8 mouse cellular contexts compared by ENCODE assay signal in genomic region chr10:128524111-128524731, GRCm38 (mm10). TPM values are rescaled to one million over a fixed set of nuclear protein-coding genes. Genes with fewer than 3 reads are reported as not detected.
DNase-seq lines count a peak whose midpoint lies in the region; ATAC-seq and TF ChIP-seq lines count a peak whose summit lies in the region.

No protein-coding gene starts in this region.

- intact Hi-C loops in heart, postnatal 14 days (cut with DNase I) = no loop called here

- no peak for DNase-seq in heart, postnatal 14 days
- DNase-seq in MEL-GATA-1-ER (ENCODE audit: extremely low read depth, low read depth) = peak; percentile 25
- DNase-seq in heart, postnatal 0 days (ENCODE audit: low spot score) = no peak
- peak; percentile 24 for DNase-seq in lung, postnatal 14 days
- peak; percentile 42 to 47 for DNase-seq in thymus, postnatal 36 days
- no peak for DNase-seq in urinary bladder, postnatal 10 days (ENCODE audit: low spot score)
- no peak for DNase-seq in layer of hippocampus, adult 18-20 months (ENCODE audit: low spot score in 2 of 2)

- ATAC-seq in heart, embryonic 11.5 days (replicated peaks; ENCODE audit: insufficient number of reproducible peaks, low FRiP score, low TSS enrichment) = no peak
- ATAC-seq in heart, postnatal 0 days (ENCODE audit: insufficient read depth, low read depth) = no peak

- H3K9me3 ChIP-seq in heart, embryonic 11.5 days (replicated peaks; ENCODE audit: control insufficient read depth, low read length) = no peaks in the 10 kb centered on the region
- H3K9me3 ChIP-seq in heart, postnatal 0 days (replicated peaks; ENCODE audit: control insufficient read depth, low read length) = no peaks in the 10 kb centered on the region

- H3K4me2 ChIP-seq in heart, embryonic 11.5 days = peak overlapping the region; percentile 100
- peak overlapping the region; percentile 98 for H3K4me2 ChIP-seq in heart, postnatal 0 days (ENCODE audit: low read depth, low read length)

- no peak for TF ChIP-seq CTCF in heart, postnatal 0 days (IDR thresholded peaks at IDR 0.05; ENCODE audit: low read depth)

- H3K4me1 ChIP-seq in heart, embryonic 11.5 days (ENCODE audit: control insufficient read depth, insufficient read depth, low read length) = 0 out of 2 replicates have a peak, but pooled peaks cover 3% of the 10 kb centered on the region
- no peaks in the 10 kb centered on the region for H3K4me1 ChIP-seq in heart, postnatal 0 days (ENCODE audit: control insufficient read depth, insufficient read depth)

- no peak for TF ChIP-seq EP300 in heart, postnatal 0 days (IDR thresholded peaks at IDR 0.05; ENCODE audit: low read depth)

- H3K36me3 ChIP-seq in heart, embryonic 11.5 days (ENCODE audit: control insufficient read depth, insufficient read depth, low read length) = peaks cover 4% of the 10 kb centered on the region
- peaks cover 26% of the 10 kb centered on the region for H3K36me3 ChIP-seq in heart, postnatal 0 days (replicated peaks; ENCODE audit: control insufficient read depth, insufficient read depth, low read length)

- WGBS in heart, embryonic 11.5 days (ENCODE audit: insufficient replicate concordance) = 8% methylated on average over 11 of the region's 11 CpGs
- 39% methylated on average over 11 of the region's 11 CpGs for WGBS in heart, postnatal 0 days

- peak overlapping the region; percentile 1; the same call in 1 of the 2 replicates for H3K27ac ChIP-seq in heart, embryonic 11.5 days (ENCODE audit: low read depth, low read length)
- peak overlapping the region; percentile 87 for H3K27ac ChIP-seq in heart, postnatal 0 days (ENCODE audit: low read depth)

- H3K9ac ChIP-seq in heart, embryonic 11.5 days (ENCODE audit: low read depth, low read length) = peak overlapping the region; percentile 83
- peak overlapping the region; percentile 77; the same call in 1 of the 2 replicates for H3K9ac ChIP-seq in heart, postnatal 0 days (replicated peaks; ENCODE audit: low read depth, low read length)

- no peaks in the 10 kb centered on the region for H3K27me3 ChIP-seq in heart, embryonic 11.5 days (ENCODE audit: control insufficient read depth, insufficient read depth, low read length)
- H3K27me3 ChIP-seq in heart, postnatal 0 days (ENCODE audit: control insufficient read depth, insufficient read depth, low read length) = no peaks in the 10 kb centered on the region

- H3K4me3 ChIP-seq in heart, embryonic 11.5 days (ENCODE audit: low read depth, low read length) = peak overlapping the region; percentile 89
- peak overlapping the region; percentile 93 for H3K4me3 ChIP-seq in heart, postnatal 0 days (ENCODE audit: low read depth, low read length)

RNA-seq across cellular contexts. Expression of gene Esyt1, which starts 1.4 kb away (rescaled TPM):
- 14.5 and 18.7 TPM in 2 replicates for polyA plus RNA-seq in heart, embryonic 11.5 days (2014; fragmentation: Nextera tagmentation; extraction: Ambion mirVana)
- 10 to 100 TPM; 22.3 to 23.6 TPM for total RNA-seq in heart, postnatal 14 days (2021)
- 38.2 and 41.5 TPM in 2 replicates for total RNA-seq in heart, postnatal 0 days (2014; rRNA removed; ENCODE audit: low replicate concordance)
- polyA plus RNA-seq in heart, postnatal 0 days (2015; fragmentation: Nextera tagmentation; extraction: Ambion mirVana) = 12.6 and 13.0 TPM in 2 replicates
- 1 to 10 TPM; 6.2 to 6.3 TPM for total RNA-seq in layer of hippocampus, adult 18-20 months (2021)

RNA-seq across cellular contexts. Expression of gene Zc3h10, which starts 23.4 kb away (rescaled TPM):
- polyA plus RNA-seq in heart, embryonic 11.5 days (2014; fragmentation: Nextera tagmentation; extraction: Ambion mirVana) = 7.7 and 8.0 TPM in 2 replicates
- 1 to 10 TPM; 7.0 to 8.4 TPM for total RNA-seq in heart, postnatal 14 days (2021)
- 13.8 and 24.4 TPM in 2 replicates for total RNA-seq in heart, postnatal 0 days (2014; rRNA removed; ENCODE audit: low replicate concordance)
- polyA plus RNA-seq in heart, postnatal 0 days (2015; fragmentation: Nextera tagmentation; extraction: Ambion mirVana) = 6.1 and 8.1 TPM in 2 replicates
- total RNA-seq in layer of hippocampus, adult 18-20 months (2021) = 10 to 100 TPM; 13.6 to 15.6 TPM

RNA-seq across cellular contexts. Expression of gene Rpl41, which starts 24.9 kb away (rescaled TPM):
- polyA plus RNA-seq in heart, embryonic 11.5 days (2014; fragmentation: Nextera tagmentation; extraction: Ambion mirVana) = 2,515 and 2,664 TPM in 2 replicates
- 1,000 to 10,000 TPM; 1,645 to 1,937 TPM for total RNA-seq in heart, postnatal 14 days (2021)
- 577 and 617 TPM in 2 replicates for total RNA-seq in heart, postnatal 0 days (2014; rRNA removed; ENCODE audit: low replicate concordance)
- 2,108 and 2,189 TPM in 2 replicates for polyA plus RNA-seq in heart, postnatal 0 days (2015; fragmentation: Nextera tagmentation; extraction: Ambion mirVana)
- 1,000 to 10,000 TPM; 1,532 to 1,582 TPM for total RNA-seq in layer of hippocampus, adult 18-20 months (2021)

RNA-seq across cellular contexts. Expression of gene Myl6b, which starts 25.7 kb away (rescaled TPM):
- polyA plus RNA-seq in heart, embryonic 11.5 days (2014; fragmentation: Nextera tagmentation; extraction: Ambion mirVana) = 3.3 and 5.4 TPM in 2 replicates
- 1 to 10 TPM; 3.3 to 4.3 TPM for total RNA-seq in heart, postnatal 14 days (2021)
- 3.2 and 4.8 TPM in 2 replicates for total RNA-seq in heart, postnatal 0 days (2014; rRNA removed; ENCODE audit: low replicate concordance)
- polyA plus RNA-seq in heart, postnatal 0 days (2015; fragmentation: Nextera tagmentation; extraction: Ambion mirVana) = 4.6 and 4.9 TPM in 2 replicates
- total RNA-seq in layer of hippocampus, adult 18-20 months (2021) = 10 to 100 TPM; 20.7 to 21.2 TPM

RNA-seq across cellular contexts. Expression of gene Myl6, which starts 30.3 kb away (rescaled TPM):
- 1,242 and 1,345 TPM in 2 replicates for polyA plus RNA-seq in heart, embryonic 11.5 days (2014; fragmentation: Nextera tagmentation; extraction: Ambion mirVana)
- total RNA-seq in heart, postnatal 14 days (2021) = 100 to 1,000 TPM; 357 to 392 TPM
- 606 and 830 TPM in 2 replicates for total RNA-seq in heart, postnatal 0 days (2014; rRNA removed; ENCODE audit: low replicate concordance)
- polyA plus RNA-seq in heart, postnatal 0 days (2015; fragmentation: Nextera tagmentation; extraction: Ambion mirVana) = 791 and 823 TPM in 2 replicates
- 100 to 1,000 TPM; 526 to 539 TPM for total RNA-seq in layer of hippocampus, adult 18-20 months (2021)

Comparison
In these comparisons a context has a peak if more than half of its experiments do, and no peak if none do; other contexts are left out.
1. DNase-seq: peak in MEL-GATA-1-ER (single experiment), lung, postnatal 14 days (single experiment) and thymus, postnatal 36 days (2 of 2); none in heart, postnatal 14 days (0 of 2), heart, postnatal 0 days (single experiment), urinary bladder, postnatal 10 days (single experiment) and layer of hippocampus, adult 18-20 months (0 of 2).